Mouse (Mus musculus) G1E (cell line): ENCODE data around the gene Nkd2.

ENCODE experiments used
- CTCF ChIP-seq: IDR thresholded peaks from 2 replicates; pipeline ENCODE4 v1.5.1; 2012; ENCODE audit warnings: low read depth, low read length, inconsistent platforms, mixed read lengths
- GATA1 ChIP-seq: IDR thresholded peaks from 2 replicates; pipeline ENCODE4 v1.6.1; 2012; ENCODE audit warnings: borderline replicate concordance, low read length, inconsistent platforms, mixed read lengths
- POLR2AphosphoS5 ChIP-seq: IDR thresholded peaks from 2 replicates; pipeline ENCODE4 v1.6.1; 2012; ENCODE audit warnings: low read depth, low read length, inconsistent platforms; ENCODE audit not compliant: insufficient replicate concordance
- TAL1 ChIP-seq: conservative IDR thresholded peaks from 2 replicates; pipeline ENCODE4 v1.6.1; 2012; ENCODE audit warnings: low read depth, low read length, inconsistent platforms, mixed read lengths

DNA sequence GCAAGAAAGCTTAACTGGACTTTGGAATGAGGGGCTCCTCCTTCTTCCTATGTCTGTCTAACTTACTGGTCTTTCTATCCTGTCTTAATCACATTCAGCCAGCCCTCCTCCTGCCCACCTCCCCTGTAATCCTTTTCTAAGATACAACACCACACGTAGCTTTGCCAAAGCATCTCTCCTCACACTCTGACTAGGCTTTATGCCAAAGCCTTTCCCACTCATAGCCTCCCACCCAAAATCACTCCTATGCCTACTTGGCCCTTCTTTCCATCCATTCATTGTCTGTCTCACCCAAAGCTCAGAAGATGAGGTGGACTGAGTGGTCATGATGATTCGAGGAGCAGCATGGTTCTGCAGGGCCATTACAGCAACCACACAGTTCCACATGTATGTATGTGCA is 24.7 kb upstream of the Nkd2 start:
- TF ChIP-seq CTCF (no peak), TAL1 (no peak), GATA1 (no peak), POLR2AphosphoS5 (no peak)
